Mouse (Mus musculus): ENCODE measurements at regions not wholly inside any gene's neighbourhood (a gene's known extent, or its start where the extent isn't known, plus 50 kb on each side); places are given as distances from the start of the nearest gene placed in this dataset.

GRCm38 (mm10) chr4:7597671-7598390 lies 641.0 kb downstream of the Car8 start:
- TF ChIP-seq CTCF (conservative IDR thresholded peaks at IDR 0.05; ENCODE audit: insufficient read depth, insufficient read length, low read depth, low read length) (no peak), POLR2A (IDR thresholded peaks at IDR 0.05; ENCODE audit: low read depth, low read length) (no peak)
